Mouse (Mus musculus) hindlimb bud, embryonic 11.5 days (tissue): Measurements from ENCODE around the gene Utf1.
A peak's percentile ranks its signal among the peaks of the same experiment; 100 is the strongest.

Experiments used
- DNase-seq: peaks from one replicate; pipeline ENCODE4 v3.0.0-alpha.2; 2012; ENCODE audit warnings: low read depth, low spot score; ENCODE audit errors: extremely low spot score

The Utf1 gene

GRCm38 (mm10) chr7:139970216-139970919 is 26.8 kb downstream of the Utf1 start:
- DNase-seq = no peak

GRCm38 (mm10) chr7:139970979-139971378 is 27.4 kb downstream of the Utf1 start:
- DNase-seq = no peak

GRCm38 (mm10) chr7:139971436-139971835 is 27.8 kb downstream of the Utf1 start:
- no peak for DNase-seq

- no peak for DNase-seq
Measured at GRCm38 (mm10) chr7:139972923-139973331, 29.3 kb downstream of the Utf1 start.

GRCm38 (mm10) chr7:139974307-139974706 is 30.7 kb downstream of the Utf1 start:
- no peak for DNase-seq

GRCm38 (mm10) chr7:139975471-139975870 is 31.9 kb downstream of the Utf1 start:
- no peak for DNase-seq

- DNase-seq = peak; percentile 41
Measured at GRCm38 (mm10) chr7:139978278-139978892, 34.8 kb downstream of the Utf1 start, which contains the start of gene 6430531B16Rik. Gene 6430531B16Rik (minus strand): TSS chr7:139978755.

GRCm38 (mm10) chr7:139979011-139979719 is 35.6 kb downstream of the Utf1 start:
- DNase-seq = no peak

GRCm38 (mm10) chr7:139980778-139981177 is 37.2 kb downstream of the Utf1 start:
- no peak for DNase-seq

GRCm38 (mm10) chr7:139982058-139982457 is 38.5 kb downstream of the Utf1 start:
- no peak for DNase-seq

GRCm38 (mm10) chr7:139984505-139984904 is 40.9 kb downstream of the Utf1 start:
- no peak for DNase-seq

- no peak for DNase-seq
Measured at GRCm38 (mm10) chr7:139988272-139988671, 44.7 kb downstream of the Utf1 start.

- no peak for DNase-seq
Measured at GRCm38 (mm10) chr7:139990864-139991394, 47.3 kb downstream of the Utf1 start.

- DNase-seq = no peak
Measured at GRCm38 (mm10) chr7:139992406-139992805, 48.8 kb downstream of the Utf1 start, which contains the start of gene Adam8. Gene Adam8 (minus strand): TSS chr7:139992562.

GRCm38 (mm10) chr7:139993532-139993931 is 49.9 kb downstream of the Utf1 start:
- DNase-seq = no peak

- DNase-seq = no peak
Measured at GRCm38 (mm10) chr7:139994202-139994601, 50.6 kb downstream of the Utf1 start.

GRCm38 (mm10) chr7:139994676-139995075 is 51.1 kb downstream of the Utf1 start:
- DNase-seq = peak; percentile 54
